Mouse (Mus musculus) cortical plate, adult 2 months (tissue): ENCODE measurements around the gene Hba-a2.

Experiments used
- CTCF ChIP-seq: fragments of 200-500 bp; IDR thresholded peaks from 2 replicates; pipeline ENCODE4 v1.5.1; 2011; ENCODE audit warnings: mild to moderate bottlenecking, control low read depth, low read length; ENCODE audit not compliant: insufficient read depth; ENCODE audit errors: extremely low read depth
- POLR2A ChIP-seq: fragments of 200-500 bp; IDR thresholded peaks from 2 replicates; pipeline ENCODE4 v1.6.1; 2011; ENCODE audit warnings: mild to moderate bottlenecking, low read length, control low read depth; ENCODE audit not compliant: insufficient read depth; ENCODE audit errors: extremely low read depth

DNA sequence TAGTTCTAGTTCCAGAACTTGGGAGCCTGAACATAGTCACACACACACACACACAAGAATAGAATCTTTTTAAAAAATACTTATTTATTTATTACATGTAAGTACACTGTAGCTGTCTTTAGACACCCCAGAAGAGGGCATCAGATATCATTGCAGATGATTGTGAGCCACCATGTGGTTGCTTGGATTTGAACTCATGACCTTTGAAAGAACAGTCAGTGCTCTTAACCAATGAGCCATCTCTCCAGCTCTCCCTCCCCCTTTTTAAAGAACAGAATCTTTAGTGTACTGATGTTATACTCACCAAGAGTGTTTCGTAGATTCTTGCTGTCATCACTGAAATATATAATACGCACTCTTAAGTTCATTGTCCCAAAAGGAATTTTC lies 2.2 kb downstream of the Hba-a2 start:
- TF ChIP-seq POLR2A (no peak), CTCF (no peak)
